In the genomic region with DNA sequence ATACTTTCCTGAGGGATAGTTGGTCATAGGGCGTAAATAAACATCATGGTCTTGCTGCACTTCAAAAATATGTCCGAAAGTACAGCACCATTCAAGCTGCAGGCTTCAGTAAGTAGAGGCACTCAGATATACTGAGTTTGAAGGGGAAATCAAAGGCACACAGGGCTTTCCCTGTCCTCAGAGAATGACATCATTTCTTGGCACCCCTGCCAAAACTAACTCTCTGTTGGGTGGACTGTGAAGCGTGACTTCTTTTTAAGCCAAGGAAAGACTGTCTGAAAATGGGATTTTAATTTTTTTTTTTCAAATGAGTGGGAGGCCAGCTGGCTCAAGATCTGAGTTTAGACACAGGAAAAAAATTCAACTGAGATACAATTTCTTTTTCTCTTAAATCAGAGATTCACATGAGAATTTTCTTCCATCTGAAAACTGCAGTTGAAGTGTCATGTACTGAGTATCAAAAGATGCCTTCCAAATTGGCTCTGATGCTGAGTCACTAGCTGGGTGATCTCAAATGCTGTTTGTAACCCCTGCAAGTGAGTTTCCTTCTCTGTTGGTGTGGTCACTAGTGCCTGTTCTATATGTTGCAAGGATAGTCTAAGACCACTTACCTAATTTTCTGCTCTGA, we compare ENCODE assay signal across 8 mouse cellular contexts.
DNase-seq lines count a peak whose midpoint lies in the region; ATAC-seq and TF ChIP-seq lines count a peak whose summit lies in the region.
"Had no signal": no experiment of that assay in that cellular context is flagged by ENCODE, and none has a peak within 500 bp of the region (broad histone marks: within the 10 kb centered on the region; RNA-seq: fewer than 3 reads in every experiment).

No protein-coding gene starts in this region.

- no peak for TF ChIP-seq POLR2A in limb, embryonic 14.5 days (IDR thresholded peaks at IDR 0.05; ENCODE audit: borderline replicate concordance, extremely low read depth, insufficient read depth, insufficient read length)

- H3K27ac ChIP-seq in limb, embryonic 14.5 days (replicated peaks; ENCODE audit: low read depth, low read length), result no peak overlapping the region
- no peak overlapping the region for H3K27ac ChIP-seq in limb, embryonic 10.5 days
- H3K27ac ChIP-seq: heart, adult 2 months had no signal

- H3K9me3 ChIP-seq in limb, embryonic 14.5 days (ENCODE audit: control insufficient read depth, low read length), result no peaks in the 10 kb centered on the region
- no peaks in the 10 kb centered on the region for H3K9me3 ChIP-seq in limb, embryonic 10.5 days (replicated peaks)

- H3K9ac ChIP-seq in limb, embryonic 14.5 days (ENCODE audit: low read depth, low read length, severe bottlenecking), result no peak overlapping the region

- H3K4me3 ChIP-seq in limb, embryonic 14.5 days (replicated peaks; ENCODE audit: low read length), result no peak overlapping the region
- no peak overlapping the region for H3K4me3 ChIP-seq in limb, embryonic 10.5 days
- H3K4me3 ChIP-seq: heart, adult 2 months had no signal

- 79% methylated on average over 3 of the region's 3 CpGs for WGBS in limb, embryonic 14.5 days
- WGBS in limb, embryonic 10.5 days, result 90% methylated on average over 3 of the region's 3 CpGs

- H3K4me1 ChIP-seq in limb, embryonic 14.5 days (ENCODE audit: control insufficient read depth, insufficient read depth, low read length), result no peaks in the 10 kb centered on the region
- no peaks in the 10 kb centered on the region for H3K4me1 ChIP-seq in limb, embryonic 10.5 days

- no peak for ATAC-seq in limb, embryonic 14.5 days (ENCODE audit: low FRiP score, low read depth)

- DNase-seq in limb, embryonic 14.5 days (ENCODE audit: low spot score), result peak; percentile 56
- DNase-seq in limb, embryonic 10.5 days (ENCODE audit: low spot score), result no peak
- peak; percentile 10 for DNase-seq in cerebellum, adult 11 months
- DNase-seq in gastrocnemius, postnatal 14 days, result peak; percentile 16
- DNase-seq in left cerebral cortex, adult 18-20 months (ENCODE audit: low spot score in 2 of 2), result peak; percentile 80 to 85
- DNase-seq in testis, postnatal 10 days (ENCODE audit: low spot score), result peak; percentile 41
- no peak for DNase-seq in spleen, postnatal 14 days (ENCODE audit: low spot score in 2 of 2)

- no peaks in the 10 kb centered on the region for H3K36me3 ChIP-seq in limb, embryonic 14.5 days (ENCODE audit: control insufficient read depth, insufficient read depth, low read length)
- H3K36me3 ChIP-seq in limb, embryonic 10.5 days, result no peaks in the 10 kb centered on the region

- no peak overlapping the region for H3K4me2 ChIP-seq in limb, embryonic 14.5 days (replicated peaks; ENCODE audit: low read depth, low read length, severe bottlenecking)

- H3K27me3 ChIP-seq in limb, embryonic 14.5 days (ENCODE audit: control insufficient read depth, insufficient read depth, low read length), result no peaks in the 10 kb centered on the region
- no peaks in the 10 kb centered on the region for H3K27me3 ChIP-seq in limb, embryonic 10.5 days (ENCODE audit: low read depth, poor library complexity, severe bottlenecking)

- intact Hi-C loops in gastrocnemius, postnatal 14 days (cut with DNase I; ENCODE audit: low total_unique reads), result no loop called here

Comparison
In these comparisons a context has a peak if more than half of its experiments do, and no peak if none do; other contexts are left out.
1. DNase-seq: peak in limb, embryonic 14.5 days (single experiment), cerebellum, adult 11 months (single experiment), gastrocnemius, postnatal 14 days (single experiment), left cerebral cortex, adult 18-20 months (2 of 2) and testis, postnatal 10 days (single experiment); none in limb, embryonic 10.5 days (single experiment) and spleen, postnatal 14 days (0 of 2).